In genomic region chr7:19749389-19750216, GRCm38 (mm10) we compare ENCODE assay signal across 8 mouse cellular contexts. TPM values are rescaled to one million over a fixed set of nuclear protein-coding genes. Genes with fewer than 3 reads are reported as not detected.
DNase-seq lines count a peak whose midpoint lies in the region; ATAC-seq lines count a peak whose summit lies in the region.

No protein-coding gene starts in this region.

- peak; percentile 87 for DNase-seq in MEL-GATA-1-ER (ENCODE audit: extremely low read depth, low read depth)
- DNase-seq in cerebellum, adult 8-10 months, result peak; percentile 67
- DNase-seq in forelimb bud, embryonic 11.5 days (ENCODE audit: low read depth, low spot score), result peak; percentile 98
- DNase-seq in layer of hippocampus, adult 9-10 months (ENCODE audit: low spot score), result peak; percentile 81
- peak; percentile 98 for DNase-seq in ovary, postnatal 10 days (ENCODE audit: low spot score)
- peak; percentile 25 to 58 for DNase-seq in thymus, postnatal 10 days (ENCODE audit: low spot score in 2 of 2)

- peak overlapping the region; percentile 83 for H3K4me2 ChIP-seq in lung, embryonic 16.5 days (ENCODE audit: low read depth, low read length)

- peak overlapping the region; percentile 94 for H3K27ac ChIP-seq in lung, embryonic 16.5 days (ENCODE audit: low read length)

- no peaks in the 10 kb centered on the region for H3K9me3 ChIP-seq in lung, embryonic 16.5 days (ENCODE audit: control insufficient read depth, low read length)

- peaks cover 46% of the 10 kb centered on the region for H3K4me1 ChIP-seq in lung, embryonic 16.5 days (replicated peaks; ENCODE audit: control insufficient read depth, insufficient read depth, low read length)

- H3K9ac ChIP-seq in lung, embryonic 16.5 days (ENCODE audit: low read length), result peak overlapping the region; percentile 93

- H3K36me3 ChIP-seq in lung, embryonic 16.5 days (ENCODE audit: control insufficient read depth, insufficient read depth, low read length), result no peaks in the 10 kb centered on the region

- no peaks in the 10 kb centered on the region for H3K27me3 ChIP-seq in lung, embryonic 16.5 days (ENCODE audit: control insufficient read depth, insufficient read depth, low read depth, low read length)

- peak; percentile 79 to 81 for ATAC-seq in hematopoietic stem cell, adult 5-6 weeks (replicated peaks in 1 of 2; ENCODE audit: insufficient read depth in 1 of 2, low FRiP score in 2 of 2, low TSS enrichment in 1 of 2, low read depth in 1 of 2, poor library complexity in 2 of 2, severe bottlenecking in 2 of 2)
- peak; percentile 93 for ATAC-seq in lung, embryonic 16.5 days (ENCODE audit: low read depth)

- peak overlapping the region; percentile 79 for H3K4me3 ChIP-seq in lung, embryonic 16.5 days (ENCODE audit: low read length)

- WGBS in lung, embryonic 16.5 days, result under 1% methylated on average over 44 of the region's 46 CpGs

RNA-seq across cellular contexts. Expression of gene Nectin2, which starts 0.7 kb away (rescaled TPM):
- 2.0 and 3.8 TPM in 2 replicates for total RNA-seq in hematopoietic stem cell, adult 5-6 weeks (2017)
- 128 and 131 TPM in 2 replicates for polyA plus RNA-seq in lung, embryonic 16.5 days (2015; fragmentation: Nextera tagmentation; extraction: Ambion mirVana)

RNA-seq across cellular contexts. Expression of gene Bcam, which starts 21.2 kb away (rescaled TPM):
- total RNA-seq in hematopoietic stem cell, adult 5-6 weeks (2017), result 2.3 and 4.2 TPM in 2 replicates
- 347 and 379 TPM in 2 replicates for polyA plus RNA-seq in lung, embryonic 16.5 days (2015; fragmentation: Nextera tagmentation; extraction: Ambion mirVana)

RNA-seq across cellular contexts. Expression of gene Tomm40, which starts 34.4 kb away (rescaled TPM):
- total RNA-seq in hematopoietic stem cell, adult 5-6 weeks (2017), result 24.6 and 29.0 TPM in 2 replicates
- 82.0 and 87.4 TPM in 2 replicates for polyA plus RNA-seq in lung, embryonic 16.5 days (2015; fragmentation: Nextera tagmentation; extraction: Ambion mirVana)

RNA-seq across cellular contexts. Expression of gene Cblc, which starts 47.0 kb away (rescaled TPM):
- total RNA-seq in hematopoietic stem cell, adult 5-6 weeks (2017), result not detected in 2 replicates
- 17.8 and 18.8 TPM in 2 replicates for polyA plus RNA-seq in lung, embryonic 16.5 days (2015; fragmentation: Nextera tagmentation; extraction: Ambion mirVana)

RNA-seq across cellular contexts. Expression of gene Apoe, which starts 50.6 kb away (rescaled TPM):
- 167 and 314 TPM in 2 replicates for total RNA-seq in hematopoietic stem cell, adult 5-6 weeks (2017)
- polyA plus RNA-seq in lung, embryonic 16.5 days (2015; fragmentation: Nextera tagmentation; extraction: Ambion mirVana), result 470 and 554 TPM in 2 replicates

Comparison
In these comparisons a context has a peak if more than half of its experiments do, and no peak if none do; other contexts are left out.
1. Peak in every context shown above with its lines: DNase-seq, ATAC-seq, H3K4me3 ChIP-seq and H3K27ac ChIP-seq.
2. DNase-seq: peak in every context shown above with its lines; median percentile 98 in forelimb bud, embryonic 11.5 days; 98 in ovary, postnatal 10 days; 87 in MEL-GATA-1-ER; 81 in layer of hippocampus, adult 9-10 months; 67 in cerebellum, adult 8-10 months; 42 in thymus, postnatal 10 days.